Mouse (Mus musculus): ENCODE data around the gene Ets1. TPM values are rescaled to one million over a fixed set of nuclear protein-coding genes. Genes with fewer than 3 reads are reported as not detected.

Ets1 gene
- total and polyA plus RNA-seq, 3 experiments = 10.0 to 23.5 (median 19.8) TPM

- H3K4me1 ChIP-seq (ENCODE audit: control insufficient read depth in 1 of 2, insufficient read depth in 2 of 2) = peaks cover 7 to 41% of the 10 kb centered on the region in 2 experiments
- DNase-seq (ENCODE audit: extremely low read depth) = no peak
- H3K4me2 ChIP-seq (ENCODE audit: insufficient read depth, low read depth, poor library complexity, severe bottlenecking) = no peak overlapping the region
- no peak overlapping the region for H3K27ac ChIP-seq (ENCODE audit: insufficient read depth, low read depth)
- H3K79me2 ChIP-seq (replicated peaks; ENCODE audit: control insufficient read depth, extremely low read depth, insufficient read depth, poor library complexity, severe bottlenecking) = no peaks in the 10 kb centered on the region
- no peak overlapping the region for H3K4me3 ChIP-seq (replicated peaks in 1 of 3; ENCODE audit: low read depth in 2 of 3, low read length in 2 of 3, poor library complexity in 1 of 3)
- H3K36me3 ChIP-seq (replicated peaks in 1 of 2; ENCODE audit: control insufficient read depth in 1 of 2, insufficient read depth in 1 of 2, low read length in 1 of 2) = no peaks in the 10 kb centered on the region
- no peak overlapping the region for H3K9ac ChIP-seq (ENCODE audit: insufficient read depth, low read depth)
- in situ Hi-C loops (cut with MboI; ENCODE audit: low pct_ligation_motif_present, low pct_unique_long_range_greater_than_20kb, low sequenced_read_pairs) (loop anchor here (5.0 kb wide), 1 partner anchor 37 kb away; no protein-coding TSS in a partner anchor), dilution Hi-C loops (cut with MboI; ENCODE audit: extremely low pct_ligation_motif_present, extremely low pct_unique_long_range_greater_than_20kb, low sequenced_read_pairs) (no loop called here)
- TF ChIP-seq CHD1 (IDR thresholded peaks at IDR 0.05; ENCODE audit: low read depth, low read length) = no peak
- no peaks in the 10 kb centered on the region for H3K9me3 ChIP-seq (replicated peaks; ENCODE audit: low read length)
- no peaks in the 10 kb centered on the region for H3K27me3 ChIP-seq (replicated peaks)
Measured at GRCm38 (mm10) chr9:32654305-32654704, 18.3 kb downstream of the Ets1 start.

- no peak overlapping the region for H3K4me2 ChIP-seq (ENCODE audit: insufficient read depth, low read depth, poor library complexity, severe bottlenecking)
- no peak for DNase-seq (ENCODE audit: extremely low read depth)
- TF ChIP-seq MYC (IDR thresholded peaks at IDR 0.05; ENCODE audit: low read depth, low read length) = no peak
- no peak for TF ChIP-seq E2F4 (IDR thresholded peaks at IDR 0.05; ENCODE audit: insufficient replicate concordance, low read depth, low read length)
- no peak for TF ChIP-seq BHLHE40 (IDR thresholded peaks at IDR 0.05; ENCODE audit: low read depth, low read length)
- TF ChIP-seq ZKSCAN1 (IDR thresholded peaks at IDR 0.05; ENCODE audit: borderline replicate concordance, low read depth, low read length) = no peak
- no peaks in the 10 kb centered on the region for H3K79me2 ChIP-seq (replicated peaks; ENCODE audit: control insufficient read depth, extremely low read depth, insufficient read depth, poor library complexity, severe bottlenecking)
- H3K27me3 ChIP-seq (replicated peaks) = no peaks in the 10 kb centered on the region
- dilution Hi-C loops (cut with MboI; ENCODE audit: extremely low pct_ligation_motif_present, extremely low pct_unique_long_range_greater_than_20kb, low sequenced_read_pairs) = no loop called here
- H3K27ac ChIP-seq (ENCODE audit: insufficient read depth, low read depth) = no peak overlapping the region
- in situ Hi-C loops (cut with MboI; ENCODE audit: low pct_ligation_motif_present, low pct_unique_long_range_greater_than_20kb, low sequenced_read_pairs) = no loop called here
- no peaks in the 10 kb centered on the region for H3K36me3 ChIP-seq (replicated peaks in 1 of 2; ENCODE audit: control insufficient read depth in 1 of 2, insufficient read depth in 1 of 2, low read length in 1 of 2)
- H3K4me3 ChIP-seq (replicated peaks in 1 of 3; ENCODE audit: low read depth in 2 of 3, low read length in 2 of 3, poor library complexity in 1 of 3) = no peak overlapping the region
- peaks cover 5% of the 10 kb centered on the region for H3K9me3 ChIP-seq (replicated peaks; ENCODE audit: low read length)
- peaks cover 7 to 46% of the 10 kb centered on the region in 2 experiments for H3K4me1 ChIP-seq (ENCODE audit: control insufficient read depth in 1 of 2, insufficient read depth in 2 of 2)
- no peak overlapping the region for H3K9ac ChIP-seq (ENCODE audit: insufficient read depth, low read depth)
Measured at GRCm38 (mm10) chr9:32656351-32656844, 20.4 kb downstream of the Ets1 start.

GRCm38 (mm10) chr9:32657124-32657523, 21.1 kb downstream of the Ets1 start:
- peaks cover under 1 to 46% of the 10 kb centered on the region in 2 experiments; a peak in 3 of 4 replicates for H3K4me1 ChIP-seq (ENCODE audit: control insufficient read depth in 1 of 2, insufficient read depth in 2 of 2)
- H3K27me3 ChIP-seq (replicated peaks) = no peaks in the 10 kb centered on the region
- TF ChIP-seq KAT2A (IDR thresholded peaks at IDR 0.05; ENCODE audit: insufficient replicate concordance, low read length) (no peak), ETS1 (conservative IDR thresholded peaks at IDR 0.05; ENCODE audit: low read depth, low read length) (no peak), JUND (conservative IDR thresholded peaks at IDR 0.05; ENCODE audit: low read depth, low read length) (no peak), NELFE (IDR thresholded peaks at IDR 0.05; ENCODE audit: low read depth, low read length) (no peak), ZC3H11A (IDR thresholded peaks at IDR 0.05; ENCODE audit: low read depth, low read length) (no peak)
- H3K9ac ChIP-seq (ENCODE audit: insufficient read depth, low read depth) = no peak overlapping the region
- no peaks in the 10 kb centered on the region for H3K36me3 ChIP-seq (replicated peaks in 1 of 2; ENCODE audit: control insufficient read depth in 1 of 2, insufficient read depth in 1 of 2, low read length in 1 of 2)
- no peak overlapping the region for H3K27ac ChIP-seq (ENCODE audit: insufficient read depth, low read depth)
- no peak overlapping the region for H3K4me2 ChIP-seq (ENCODE audit: insufficient read depth, low read depth, poor library complexity, severe bottlenecking)
- dilution Hi-C loops (cut with MboI; ENCODE audit: extremely low pct_ligation_motif_present, extremely low pct_unique_long_range_greater_than_20kb, low sequenced_read_pairs) = no loop called here
- no peak overlapping the region for H3K4me3 ChIP-seq (replicated peaks in 1 of 3; ENCODE audit: low read depth in 2 of 3, low read length in 2 of 3, poor library complexity in 1 of 3)
- no peaks in the 10 kb centered on the region for H3K79me2 ChIP-seq (replicated peaks; ENCODE audit: control insufficient read depth, extremely low read depth, insufficient read depth, poor library complexity, severe bottlenecking)
- no peak for DNase-seq (ENCODE audit: extremely low read depth)
- in situ Hi-C loops (cut with MboI; ENCODE audit: low pct_ligation_motif_present, low pct_unique_long_range_greater_than_20kb, low sequenced_read_pairs) = no loop called here
- H3K9me3 ChIP-seq (replicated peaks; ENCODE audit: low read length) = peaks cover 5% of the 10 kb centered on the region

Measured in CH12.LX (cell line).